Mouse (Mus musculus) frontal cortex, adult 2 months (tissue): Measurements from ENCODE around the gene Lyrm7. TPM values are rescaled to one million over a fixed set of nuclear protein-coding genes. Genes with fewer than 3 reads are reported as not detected.
A peak's percentile ranks its signal among the peaks of the same experiment; 100 is the strongest.

Experiments used
- DNase-seq, 2 experiments: peaks; one replicate each; pipeline ENCODE4 v3.0.0; 2022; ENCODE audit warnings: low spot score in 1 of 2; ENCODE audit errors: extremely low spot score in 1 of 2
- polyA plus RNA-seq: library from polyadenylated mRNA; depleted of rRNA; stranded (reverse); fragments of >200 nt; gene quantifications from 2 replicates; pipeline ENCODE4 v1.2.3, GENCODE M21; 2012

The Lyrm7 gene
- polyA plus RNA-seq, 1 experiment = 17.0 TPM

DNA sequence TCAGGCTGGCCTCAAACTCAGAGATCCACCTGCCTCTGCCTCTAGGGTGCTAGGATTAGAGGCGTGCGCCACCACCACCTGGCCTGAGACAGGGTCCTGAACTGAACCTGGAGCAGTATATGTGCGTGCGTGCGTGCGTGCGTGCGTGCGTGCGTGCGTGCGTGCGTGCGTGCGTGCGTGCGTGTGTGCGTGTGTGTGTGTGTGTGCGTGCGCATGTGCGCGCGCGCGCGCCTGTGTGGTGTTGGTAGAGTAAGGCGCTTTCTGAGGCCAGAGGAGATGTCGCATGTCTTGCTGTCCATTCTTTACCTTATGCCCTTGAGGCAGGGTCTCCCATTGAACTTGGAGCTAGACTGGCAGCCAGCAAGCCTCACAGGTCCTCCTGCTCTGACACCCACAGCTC is 53.8 kb downstream of the Lyrm7 start:
- no peak for DNase-seq

GRCm38 (mm10) chr11:54805196-54805595 is 55.5 kb downstream of the Lyrm7 start:
- peak; percentile 87 to 93 for DNase-seq

DNA sequence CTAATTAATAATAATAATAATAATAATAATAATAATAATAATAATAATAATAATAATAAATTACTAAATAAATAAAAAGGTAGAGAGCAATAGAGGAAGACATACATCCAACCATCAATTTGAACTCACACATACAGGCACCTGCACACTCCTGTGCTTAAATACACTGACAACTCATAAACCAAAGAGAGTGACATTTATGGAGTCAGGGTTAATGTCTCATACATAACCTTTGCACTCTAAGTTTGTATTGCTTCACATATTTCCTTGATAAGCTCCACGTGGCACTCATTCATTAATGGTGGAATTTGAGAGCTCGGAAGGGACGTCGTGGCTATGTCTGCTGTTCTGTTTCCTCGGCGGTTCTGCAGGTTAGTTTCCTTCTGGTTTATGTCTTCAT is 58.1 kb downstream of the Lyrm7 start:
- DNase-seq = no peak

DNA sequence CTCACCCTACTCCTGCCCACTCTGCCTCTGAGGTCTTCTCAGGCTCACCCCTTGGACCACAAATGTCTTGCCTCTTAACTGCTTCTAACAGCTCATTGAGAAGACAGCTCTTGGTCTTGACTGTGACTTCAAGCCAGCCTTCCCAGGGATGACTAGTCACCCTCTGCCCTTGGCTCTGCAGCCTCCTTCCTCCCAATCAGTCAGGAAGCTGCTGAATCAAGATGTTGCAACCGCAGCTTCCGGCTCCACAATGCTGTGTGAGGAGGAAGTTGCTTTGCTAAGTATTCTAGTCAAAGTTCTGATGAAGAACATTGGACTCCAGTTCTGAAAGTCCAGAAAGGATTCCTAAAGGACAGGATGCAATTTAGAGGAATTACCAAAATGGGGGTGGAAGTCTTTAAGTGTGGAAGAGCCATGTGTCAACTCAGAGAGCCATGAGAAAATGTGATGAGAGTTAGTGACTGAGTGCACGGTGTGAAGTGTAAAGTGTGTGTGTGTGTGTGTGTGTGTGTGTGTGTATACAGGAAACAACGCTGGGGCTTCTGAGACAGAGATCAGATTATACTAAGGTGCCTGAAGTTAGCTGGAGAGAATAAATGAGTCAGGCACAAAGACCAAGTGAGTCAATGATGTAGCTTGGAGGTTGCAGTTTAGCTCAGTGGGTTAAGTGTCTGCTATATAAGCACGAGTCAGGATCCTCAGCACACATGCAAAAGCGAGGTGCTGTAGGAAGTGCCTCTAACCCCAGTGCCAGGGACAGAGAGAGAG is 58.7 kb downstream of the Lyrm7 start:
- no peak for DNase-seq

- DNase-seq = no peak
These were observed 64.2 kb downstream of the Lyrm7 start for GRCm38 (mm10) chr11:54796551-54796950.

GRCm38 (mm10) chr11:54794678-54795077 is 66.0 kb downstream of the Lyrm7 start:
- no peak for DNase-seq

DNA sequence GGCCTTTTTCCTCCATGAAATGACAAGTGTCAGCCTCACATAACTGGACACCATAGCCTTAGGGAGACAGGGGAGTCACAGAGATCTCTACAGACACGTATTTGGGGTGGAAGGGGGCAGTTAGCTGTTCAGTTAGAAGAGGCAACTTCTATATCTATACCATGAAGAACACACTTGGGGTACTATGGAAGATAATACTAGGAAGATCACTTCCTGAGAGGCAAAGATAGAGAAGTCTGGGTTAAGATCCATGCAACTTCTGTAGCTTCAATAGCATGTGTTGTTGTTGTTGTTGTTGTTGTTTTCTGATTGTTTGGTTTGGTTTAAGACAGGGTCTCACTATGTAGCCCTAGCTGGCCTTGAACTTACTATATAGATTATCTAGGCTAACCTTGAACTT is 67.5 kb downstream of the Lyrm7 start:
- no peak for DNase-seq

- no peak for DNase-seq
These were observed 69.3 kb downstream of the Lyrm7 start for GRCm38 (mm10) chr11:54791458-54791857.

- DNase-seq = peak; percentile 94 to 96
These were observed 72.9 kb downstream of the Lyrm7 start, which contains the start of gene Cdc42se2 for GRCm38 (mm10) chr11:54787488-54788474. Cdc42se2 (minus strand) TSS chr11:54787675.

DNA sequence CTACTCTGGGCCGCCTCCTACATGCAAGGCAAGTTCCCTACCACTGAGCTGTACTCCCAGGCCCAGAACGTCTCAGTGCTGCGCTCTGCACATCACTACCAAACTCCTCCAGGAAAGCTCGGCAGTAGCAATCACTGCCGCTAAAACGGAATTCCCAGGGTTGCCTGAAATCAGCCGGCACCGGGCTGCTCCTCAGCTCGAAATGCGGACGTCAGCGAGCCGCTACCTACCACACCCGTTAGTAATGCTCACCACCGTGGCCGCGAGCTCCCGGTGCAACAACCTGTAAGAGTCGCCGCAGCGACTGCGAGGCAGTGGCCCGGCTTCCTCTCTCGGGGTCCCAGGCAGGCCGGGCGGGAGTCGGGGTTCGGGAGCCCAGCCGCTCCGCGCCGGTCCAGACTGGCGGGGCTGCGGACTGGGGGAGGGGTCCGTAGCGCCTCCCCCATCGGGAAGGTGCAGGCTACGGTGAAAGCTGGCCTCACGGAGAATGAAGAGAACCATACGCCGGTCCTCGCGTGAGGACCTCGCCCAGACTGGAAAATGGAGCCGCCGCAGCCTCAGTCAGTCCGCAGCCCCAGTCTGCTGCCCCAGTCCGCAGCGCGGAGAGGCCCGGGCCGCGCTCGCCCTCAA is 73.7 kb downstream of the Lyrm7 start:
- peak in 1 of 2 experiments; percentile 52 for DNase-seq

GRCm38 (mm10) chr11:54785566-54785965 is 75.2 kb downstream of the Lyrm7 start:
- no peak for DNase-seq

GRCm38 (mm10) chr11:54784436-54784835 is 76.3 kb downstream of the Lyrm7 start:
- DNase-seq = no peak

GRCm38 (mm10) chr11:54782253-54782652 is 78.5 kb downstream of the Lyrm7 start:
- no peak for DNase-seq

- no peak for DNase-seq
These were observed 80.8 kb downstream of the Lyrm7 start for GRCm38 (mm10) chr11:54779946-54780345.

DNA sequence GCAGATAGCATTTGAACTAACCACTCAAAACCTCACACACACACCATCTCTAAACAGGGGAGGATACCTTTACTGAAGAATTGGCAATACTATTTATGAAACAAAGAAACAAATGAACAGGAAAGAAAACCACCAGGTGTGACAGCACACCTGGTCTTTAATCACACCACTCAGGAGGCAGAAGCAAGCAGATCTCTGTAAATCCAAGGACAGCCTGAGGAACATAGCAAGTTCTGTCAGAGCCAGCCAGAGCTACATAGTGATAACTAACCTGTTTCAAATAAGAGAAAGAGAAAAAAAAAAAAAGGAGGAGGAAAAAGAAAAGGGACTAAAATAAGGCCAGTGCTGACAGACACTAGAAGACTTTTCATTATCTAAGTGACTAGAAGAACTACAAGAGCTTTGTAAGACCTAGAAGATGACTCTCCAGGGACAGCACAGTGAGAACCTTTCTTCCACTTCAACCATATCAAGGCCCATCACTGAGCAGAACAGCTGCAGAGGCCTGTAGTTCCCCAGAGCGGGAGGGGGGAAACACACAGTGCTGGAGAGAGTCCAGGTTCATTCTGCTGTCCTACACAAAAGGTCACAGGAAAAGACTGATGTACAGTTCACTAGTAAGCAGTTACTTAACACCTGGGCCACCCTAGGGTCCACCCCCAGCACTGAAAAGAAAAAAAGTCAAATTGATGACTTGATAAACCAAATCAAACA is 82.4 kb downstream of the Lyrm7 start:
- no peak for DNase-seq

- no peak for DNase-seq
These were observed 83.2 kb downstream of the Lyrm7 start for GRCm38 (mm10) chr11:54777387-54778130.
